Mouse (Mus musculus) intestine, postnatal 0 days (tissue): ENCODE results near the gene Jchain. TPM values are rescaled to one million over a fixed set of nuclear protein-coding genes. Genes with fewer than 3 reads are reported as not detected.

Source experiments
- ATAC-seq: fragments of 200-750 bp; cut with Nextera tagmentation; 2 replicates; pipeline ENCODE4 v1.8.0; 2017; ENCODE audit warnings: mild to moderate bottlenecking, moderate TSS enrichment, moderate library complexity
- H3K27ac ChIP-seq: fragments of 300-500 bp; sonication (generic); 2 replicates; pipeline ENCODE4 v1.5.1; 2014; ENCODE audit warnings: mild to moderate bottlenecking, low read depth, low read length, moderate library complexity
- H3K27me3 ChIP-seq: fragments of 300-500 bp; sonication (generic); replicated peaks from 2 replicates; pipeline ENCODE4 v1.6.1; 2014; ENCODE audit warnings: low read length, mixed read lengths; ENCODE audit not compliant: control insufficient read depth, insufficient read depth
- H3K36me3 ChIP-seq: fragments of 300-500 bp; sonication (generic); 2 replicates; pipeline ENCODE4 v1.6.1; 2014; ENCODE audit warnings: mild to moderate bottlenecking, moderate library complexity; ENCODE audit not compliant: control insufficient read depth, insufficient read depth
- H3K4me1 ChIP-seq: fragments of 300-500 bp; sonication (generic); replicated peaks from 2 replicates; pipeline ENCODE4 v1.6.1; 2014; ENCODE audit warnings: antibody characterized with exemption, low read length, mixed read lengths; ENCODE audit not compliant: control insufficient read depth, insufficient read depth
- H3K4me2 ChIP-seq: fragments of 300-500 bp; sonication (generic); replicated peaks from 2 replicates; pipeline ENCODE4 v1.6.1; 2014; ENCODE audit warnings: low read depth, mild to moderate bottlenecking, moderate library complexity
- H3K4me3 ChIP-seq: fragments of 300-500 bp; sonication (generic); 2 replicates; pipeline ENCODE4 v1.5.1; 2014; ENCODE audit warnings: low read depth, low read length
- H3K9ac ChIP-seq: fragments of 300-500 bp; sonication (generic); 2 replicates; pipeline ENCODE4 v1.6.1; 2014; ENCODE audit warnings: mild to moderate bottlenecking, low read depth, low read length
- H3K9me3 ChIP-seq: fragments of 300-500 bp; sonication (generic); 2 replicates; pipeline ENCODE4 v1.6.1; 2016; ENCODE audit warnings: mixed run types; ENCODE audit not compliant: control insufficient read depth
- CTCF ChIP-seq: sonication (generic); IDR thresholded peaks from 2 replicates; pipeline ENCODE4 v1.5.1; 2016; ENCODE audit warnings: low read depth, mild to moderate bottlenecking, control low read depth, antibody characterized with exemption, moderate library complexity
- WGBS: fragments of 180-500 bp; shearing (Covaris S2); extraction: QIAGEN DNeasy Blood & Tissue Kit; methylation state at CpG from one replicate; pipeline ENCODE4 v1.1.7; 2014; 5-methylcytosine and 5-hydroxymethylcytosine counted together
- polyA plus RNA-seq: library from polyadenylated mRNA; unstranded; fragments of >200 nt; fragmentation: Nextera tagmentation; extraction: Ambion mirVana; gene quantifications from 2 replicates; pipeline ENCODE4 v1.2.1, GENCODE M21; 2015

Jchain gene
- polyA plus RNA-seq, 1 experiment from 2014 or later = not detected

DNA sequence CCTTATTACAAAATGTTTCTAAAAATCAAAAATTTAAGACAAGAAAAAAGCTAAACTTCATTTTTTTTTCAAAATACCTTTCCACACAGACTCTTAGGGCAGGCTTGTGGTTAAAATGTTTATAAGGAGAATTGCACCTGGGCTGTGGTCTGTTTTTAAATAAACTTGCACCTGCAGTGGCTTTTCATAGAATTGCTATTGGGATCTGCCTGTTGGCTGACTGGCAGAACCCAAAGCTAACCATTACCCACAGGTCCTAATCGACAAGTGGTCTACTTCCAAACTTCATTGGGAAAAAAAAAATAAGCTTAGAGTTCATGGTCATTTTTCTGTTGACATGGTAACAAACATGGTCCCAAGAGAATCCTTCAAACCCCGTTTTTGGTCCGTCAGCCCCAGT, 7.0 kb upstream of the Jchain start:
- Histone ChIP-seq H3K27ac (no peak overlapping the region), H3K4me3 (no peak overlapping the region), H3K4me1 (no peaks in the 10 kb centered on the region), H3K4me2 (no peak overlapping the region), H3K9me3 (no peaks in the 10 kb centered on the region), H3K9ac (no peak overlapping the region), H3K27me3 (no peaks in the 10 kb centered on the region), H3K36me3 (no peaks in the 10 kb centered on the region)
- 64% methylated on average over 3 of the region's 3 CpGs for WGBS
- no peak for ATAC-seq
- no peak for TF ChIP-seq CTCF

- no peak for TF ChIP-seq CTCF
- WGBS = 41% methylated on average over 1 of the region's 1 CpGs
- Histone ChIP-seq H3K27ac (no peak overlapping the region), H3K4me3 (no peak overlapping the region), H3K36me3 (no peaks in the 10 kb centered on the region), H3K4me1 (no peaks in the 10 kb centered on the region), H3K27me3 (no peaks in the 10 kb centered on the region), H3K9me3 (no peaks in the 10 kb centered on the region), H3K9ac (no peak overlapping the region), H3K4me2 (no peak overlapping the region)
- no peak for ATAC-seq
These were observed 3.2 kb upstream of the Jchain start for GRCm38 (mm10) chr5:88530908-88531307.

DNA sequence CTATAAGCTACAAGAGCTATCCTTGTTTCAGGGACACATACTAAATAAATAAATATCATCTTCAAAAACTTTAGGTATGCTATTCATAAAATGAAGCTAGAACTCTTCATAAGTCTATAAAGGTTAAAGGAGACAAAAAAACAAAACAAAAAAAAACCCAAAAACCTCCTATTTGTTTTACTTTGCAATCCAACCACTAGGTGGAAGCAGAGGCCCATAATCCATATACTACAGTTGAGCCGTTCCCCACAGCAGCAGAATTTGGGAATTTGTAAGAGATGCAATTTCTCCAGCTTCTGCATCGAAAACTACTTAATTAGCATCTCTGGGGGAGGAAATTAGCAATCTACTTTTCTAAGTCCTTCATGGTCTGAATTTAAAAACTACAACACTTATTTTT, 8.5 kb downstream of the Jchain start:
- no peaks in the 10 kb centered on the region for H3K36me3 ChIP-seq
- H3K9me3 ChIP-seq = no peaks in the 10 kb centered on the region
- no peak overlapping the region for H3K9ac ChIP-seq
- no peaks in the 10 kb centered on the region; the same call in 1 of the 2 replicates for H3K27me3 ChIP-seq
- H3K4me1 ChIP-seq = no peaks in the 10 kb centered on the region
- ATAC-seq = no peak
- H3K4me3 ChIP-seq = no peak overlapping the region
- no peak overlapping the region for H3K4me2 ChIP-seq
- TF ChIP-seq CTCF = peak; percentile 81
- WGBS = 5% methylated on average over 2 of the region's 2 CpGs
- H3K27ac ChIP-seq = no peak overlapping the region

DNA sequence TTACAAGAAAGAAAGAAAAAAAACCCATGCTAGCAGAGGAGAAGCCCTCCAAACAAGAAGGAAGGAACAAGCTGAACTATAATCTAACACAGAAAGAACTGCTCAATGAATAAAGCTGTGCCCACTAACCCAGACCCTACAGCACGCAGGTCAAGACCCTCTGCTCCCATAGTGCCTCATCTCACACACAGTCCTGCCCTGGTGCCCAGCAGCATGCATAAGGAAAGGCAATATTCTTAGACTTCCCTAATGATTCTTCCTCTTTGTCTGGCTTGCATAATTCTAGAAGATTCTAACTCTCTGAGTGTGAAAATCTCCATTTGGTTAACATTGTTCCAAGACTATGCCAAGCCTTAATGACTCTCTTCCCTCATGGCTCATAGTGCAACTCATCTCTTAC, 18.7 kb downstream of the Jchain start:
- Histone ChIP-seq H3K36me3 (no peaks in the 10 kb centered on the region), H3K9me3 (no peaks in the 10 kb centered on the region), H3K4me3 (no peak overlapping the region), H3K9ac (no peak overlapping the region), H3K4me1 (no peaks in the 10 kb centered on the region), H3K4me2 (no peak overlapping the region), H3K27ac (no peak overlapping the region), H3K27me3 (no peaks in the 10 kb centered on the region)
- no peak for ATAC-seq
- TF ChIP-seq CTCF = no peak
- 71% methylated on average over 1 of the region's 1 CpGs for WGBS

- Histone ChIP-seq H3K4me2 (no peak overlapping the region), H3K27me3 (no peaks in the 10 kb centered on the region), H3K4me1 (no peaks in the 10 kb centered on the region), H3K27ac (no peak overlapping the region), H3K9me3 (no peaks in the 10 kb centered on the region), H3K9ac (no peak overlapping the region), H3K4me3 (no peak overlapping the region), H3K36me3 (no peaks in the 10 kb centered on the region)
- 59% methylated on average over 1 of the region's 1 CpGs for WGBS
- ATAC-seq = no peak
- TF ChIP-seq CTCF = no peak
These were observed 19.1 kb downstream of the Jchain start for GRCm38 (mm10) chr5:88508555-88508954.

GRCm38 (mm10) chr5:88499781-88500180, 27.9 kb downstream of the Jchain start:
- no peak for TF ChIP-seq CTCF
- Histone ChIP-seq H3K9ac (no peak overlapping the region), H3K36me3 (no peaks in the 10 kb centered on the region), H3K4me1 (no peaks in the 10 kb centered on the region; the same call in 1 of the 2 replicates), H3K4me3 (no peak overlapping the region), H3K4me2 (no peak overlapping the region), H3K27me3 (no peaks in the 10 kb centered on the region), H3K27ac (no peak overlapping the region), H3K9me3 (no peaks in the 10 kb centered on the region)
- WGBS = 55% methylated on average over 3 of the region's 3 CpGs
- no peak for ATAC-seq

DNA sequence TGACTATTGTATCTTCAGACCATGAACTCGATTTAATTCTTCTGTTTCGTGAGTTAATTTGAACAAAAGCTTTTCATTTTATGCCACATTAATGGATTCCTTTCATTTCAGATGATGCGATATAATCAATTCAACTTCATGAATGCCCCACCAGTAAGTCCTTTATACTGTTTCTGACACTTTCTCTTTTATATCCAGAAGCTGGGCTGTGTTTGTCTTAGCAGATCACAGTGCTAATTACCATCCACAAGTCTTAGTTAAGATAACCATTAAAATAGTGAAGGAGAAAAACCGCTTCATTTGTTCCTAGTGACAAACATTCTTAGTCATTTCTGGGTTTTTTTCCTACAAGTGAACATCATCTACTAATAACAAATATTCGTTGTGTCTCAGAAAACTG, 36.6 kb downstream of the Jchain start:
- 81% methylated on average over 5 of the region's 5 CpGs for WGBS
- no peak for TF ChIP-seq CTCF
- no peak for ATAC-seq

More for the DNA sequence above, 36.6 kb downstream of the Jchain start:
- H3K9me3 ChIP-seq = no peaks in the 10 kb centered on the region
- H3K36me3 ChIP-seq = no peaks in the 10 kb centered on the region
- no peak overlapping the region for H3K4me2 ChIP-seq
- H3K4me1 ChIP-seq = no peaks in the 10 kb centered on the region
- no peak overlapping the region for H3K27ac ChIP-seq
- H3K27me3 ChIP-seq = no peaks in the 10 kb centered on the region
- no peak overlapping the region for H3K9ac ChIP-seq
- H3K4me3 ChIP-seq = no peak overlapping the region
